Mouse (Mus musculus) right cerebral cortex, postnatal 36 days (tissue): ENCODE measurements around the gene Tnfrsf13b.
"Not testable (repeated sequence)": the region's sequence is repeated elsewhere in the genome, so short reads cannot be mapped to it uniquely, and the experiment has no call there.

ENCODE experiments used
- DNase-seq, 2 experiments: peaks; one replicate each; pipeline ENCODE4 v3.0.0; 2022; ENCODE audit warnings: low spot score in 2 of 2, mixed read lengths in 1 of 2

The Tnfrsf13b gene

GRCm38 (mm10) chr11:61127421-61128055 lies 983 bp downstream of the Tnfrsf13b start:
- no peak for DNase-seq

DNA sequence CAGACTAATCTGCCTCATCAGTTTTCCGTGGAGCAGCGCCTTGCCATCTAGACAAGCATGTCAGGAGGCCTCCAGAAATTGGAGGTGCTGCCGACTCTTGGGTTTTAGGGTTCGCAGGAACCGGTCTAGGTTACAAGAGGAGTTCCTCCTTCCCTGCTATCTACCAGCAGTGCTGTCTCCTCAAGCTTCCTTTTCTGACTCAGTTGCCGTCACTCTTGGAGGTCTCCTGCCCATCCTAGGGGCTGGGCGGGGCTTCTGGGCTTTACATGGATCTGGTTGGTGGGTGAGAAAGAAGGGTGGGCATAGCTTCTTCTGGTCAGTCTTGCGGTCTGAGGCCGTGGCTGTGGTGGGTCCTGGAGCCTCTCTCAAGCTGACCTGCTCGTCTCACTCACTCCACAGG lies 2.8 kb downstream of the Tnfrsf13b start:
- no peak for DNase-seq

- DNase-seq: not testable (repeated sequence)
These were observed 4.1 kb downstream of the Tnfrsf13b start for GRCm38 (mm10) chr11:61130646-61131045.

GRCm38 (mm10) chr11:61132943-61133342 lies 6.4 kb downstream of the Tnfrsf13b start:
- DNase-seq: no peak

DNA sequence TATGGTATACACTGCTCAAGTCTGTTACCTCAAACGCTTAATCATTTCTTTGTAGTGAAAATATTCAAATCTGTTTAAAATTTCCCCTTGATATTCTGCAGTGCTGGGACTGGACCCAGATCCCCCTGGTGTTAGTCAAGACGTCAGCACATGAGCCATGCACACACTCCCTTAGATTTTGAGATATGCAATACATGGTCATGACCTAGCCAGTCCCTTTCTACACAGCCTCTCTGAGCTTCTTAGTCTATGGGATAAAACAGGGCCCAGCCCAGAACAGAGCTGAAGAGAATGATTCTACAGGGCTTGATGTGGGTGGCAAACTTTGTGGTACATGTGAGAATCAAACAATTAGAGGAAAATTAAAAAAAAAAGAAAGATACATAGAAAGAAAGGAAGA lies 15.1 kb downstream of the Tnfrsf13b start:
- DNase-seq: no peak

GRCm38 (mm10) chr11:61142262-61142661 lies 15.7 kb downstream of the Tnfrsf13b start:
- DNase-seq: no peak

GRCm38 (mm10) chr11:61142941-61143530 lies 16.5 kb downstream of the Tnfrsf13b start:
- DNase-seq: no peak

GRCm38 (mm10) chr11:61143564-61144469 lies 17.3 kb downstream of the Tnfrsf13b start:
- no peak for DNase-seq

DNA sequence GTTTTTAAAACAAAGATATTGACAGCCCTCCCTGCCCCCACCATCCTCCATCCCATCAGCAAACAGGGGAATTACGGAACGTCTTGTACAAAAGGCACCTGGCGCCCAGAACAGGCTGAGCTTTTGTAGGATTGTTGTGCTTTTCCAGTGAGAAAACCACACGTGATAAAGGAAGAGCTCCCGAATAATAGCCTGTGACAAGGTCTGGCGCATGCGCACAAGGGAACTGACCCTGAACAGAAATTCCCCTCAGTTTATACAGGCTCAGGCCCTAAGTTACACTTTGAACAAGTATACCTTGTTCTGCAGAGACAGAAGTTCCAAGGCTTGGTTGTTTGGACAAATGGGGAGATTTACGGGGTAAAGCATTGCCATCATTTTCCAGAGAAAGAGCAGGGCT lies 19.0 kb downstream of the Tnfrsf13b start:
- no peak for DNase-seq

GRCm38 (mm10) chr11:61146645-61147299 lies 20.2 kb downstream of the Tnfrsf13b start:
- no peak for DNase-seq

- peak in 1 of 2 experiments; percentile 22 for DNase-seq
These were observed 20.7 kb downstream of the Tnfrsf13b start for GRCm38 (mm10) chr11:61147300-61147683.

GRCm38 (mm10) chr11:61150233-61151001 lies 23.9 kb downstream of the Tnfrsf13b start:
- no peak for DNase-seq

DNA sequence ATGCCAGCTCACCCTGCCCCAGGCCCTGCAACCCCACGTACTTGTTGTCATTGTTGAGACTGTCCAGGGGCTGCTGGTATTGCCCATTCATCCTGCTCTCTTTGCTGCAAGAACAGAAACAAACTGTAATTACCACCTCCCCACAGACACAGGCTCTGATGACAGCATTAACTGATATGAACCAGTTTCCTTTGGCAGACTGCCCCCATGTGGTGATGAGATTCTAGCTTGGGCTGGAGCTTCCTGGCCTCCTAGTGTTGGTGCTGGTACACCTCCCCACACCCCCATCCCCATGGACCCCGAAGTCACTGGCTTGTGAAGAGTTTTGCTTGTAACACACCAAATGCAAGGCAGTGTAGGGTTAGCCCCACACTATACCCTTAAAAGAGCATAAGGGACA lies 29.2 kb downstream of the Tnfrsf13b start:
- no peak for DNase-seq

DNA sequence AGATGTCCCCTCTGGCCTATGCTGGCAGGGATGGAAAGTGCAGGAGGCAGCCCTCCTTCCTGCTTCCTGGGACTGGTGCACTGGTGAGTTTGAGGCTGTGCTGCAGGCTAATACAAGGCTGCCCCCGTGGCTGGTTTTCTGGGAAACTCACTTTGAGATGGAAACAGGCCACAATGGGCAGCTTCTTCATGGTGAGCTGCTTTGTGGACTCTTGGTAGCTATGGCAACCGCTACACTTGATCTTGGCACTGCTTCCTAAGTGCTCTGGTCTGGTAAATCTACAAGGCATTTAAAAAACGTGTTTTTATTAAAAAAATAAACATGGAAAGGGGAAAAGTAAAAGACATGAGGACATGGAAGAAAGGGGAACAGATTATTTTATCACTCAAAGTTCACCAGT lies 31.6 kb downstream of the Tnfrsf13b start:
- no peak for DNase-seq

DNA sequence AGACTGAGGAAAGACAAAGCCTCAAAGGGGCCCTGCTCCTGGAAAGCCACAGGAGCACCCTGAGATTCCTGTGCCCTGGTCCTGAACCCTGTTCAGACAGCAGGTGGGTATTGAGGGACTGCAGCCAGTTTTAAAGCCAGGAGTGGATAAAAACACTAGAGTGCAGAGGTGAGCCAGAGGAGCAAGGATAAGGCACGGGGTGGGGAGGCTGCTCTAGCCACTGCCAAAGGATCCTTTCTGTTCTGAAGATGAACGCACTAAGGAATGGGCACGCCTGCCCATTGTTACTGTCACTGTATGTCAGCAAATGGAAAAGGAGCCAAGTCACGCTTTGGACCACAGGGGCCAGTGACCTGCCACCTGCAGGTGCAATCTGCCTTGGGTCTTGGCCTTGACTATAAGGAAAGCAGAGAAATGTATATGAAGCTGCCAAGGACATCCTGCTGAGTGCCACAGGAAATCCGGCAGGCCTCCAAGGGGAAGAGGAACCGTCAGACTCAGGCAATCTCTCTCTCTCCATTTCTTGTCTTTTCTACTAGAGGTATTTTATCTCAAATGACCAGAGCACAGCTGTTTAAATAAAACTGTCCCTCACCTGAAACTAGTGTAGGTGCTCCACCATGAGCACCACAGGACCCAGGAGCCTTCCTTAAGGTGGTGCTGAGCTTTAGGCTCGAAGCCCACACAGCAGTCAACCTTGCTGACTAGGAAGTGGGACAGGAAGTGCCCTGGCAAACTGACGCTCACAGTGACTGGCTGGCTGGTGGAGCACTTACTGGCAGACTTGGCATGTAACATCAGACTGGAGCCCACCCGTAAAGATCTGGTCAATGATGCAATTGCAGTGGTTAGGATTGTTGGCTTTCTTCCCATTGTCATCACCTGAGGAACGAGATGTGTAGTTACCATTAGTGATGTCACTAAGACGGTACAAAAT lies 33.5 kb downstream of the Tnfrsf13b start:
- no peak for DNase-seq

- no peak for DNase-seq
These were observed 34.6 kb downstream of the Tnfrsf13b start for GRCm38 (mm10) chr11:61161121-61161520.

- no peak for DNase-seq
These were observed 36.2 kb downstream of the Tnfrsf13b start for GRCm38 (mm10) chr11:61162776-61163175.

DNA sequence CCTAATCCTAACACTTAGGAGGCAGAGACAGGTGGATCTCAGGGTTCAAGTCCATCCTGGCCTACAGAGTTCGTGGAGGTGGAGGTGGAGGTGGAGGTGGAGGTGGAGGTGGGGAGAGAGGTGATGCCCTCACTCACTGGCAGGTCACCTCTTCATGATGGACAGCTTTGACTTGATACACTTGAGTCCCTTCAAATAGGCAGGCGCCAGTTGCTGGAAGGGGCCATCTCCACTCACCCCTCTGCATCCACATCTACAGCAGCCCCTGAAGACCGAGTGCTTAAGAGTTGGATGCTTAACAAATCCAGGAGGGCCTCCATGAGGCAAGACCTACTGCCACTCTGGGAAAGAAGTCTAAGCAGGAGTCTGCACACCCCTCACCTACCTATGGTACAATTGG lies 36.8 kb downstream of the Tnfrsf13b start:
- DNase-seq: no peak

- DNase-seq: no peak
These were observed 37.8 kb downstream of the Tnfrsf13b start for GRCm38 (mm10) chr11:61164366-61164765.

DNA sequence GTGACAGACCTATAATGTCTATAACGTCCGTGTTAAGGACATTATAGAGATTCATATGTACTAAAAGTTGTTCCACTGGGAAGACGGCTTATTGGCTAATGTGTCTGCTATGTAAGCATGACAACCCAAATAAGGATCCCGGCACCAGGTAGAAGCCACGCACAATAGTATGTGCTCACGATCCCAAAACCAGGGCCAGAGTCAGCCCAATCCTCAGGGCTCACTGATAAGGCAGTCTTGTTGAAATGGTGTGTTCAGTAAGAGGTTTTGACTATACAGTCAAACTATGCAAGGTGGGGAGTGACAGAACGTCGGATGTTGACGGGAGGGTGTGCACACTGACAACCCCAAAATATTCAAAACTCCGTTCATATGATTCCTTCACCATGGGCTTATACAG lies 38.3 kb downstream of the Tnfrsf13b start:
- no peak for DNase-seq
